Mouse (Mus musculus): ENCODE data around the gene Ugt1a6b. TPM values are rescaled to one million over a fixed set of nuclear protein-coding genes. Genes with fewer than 3 reads are reported as not detected.
A peak's percentile ranks its signal among the peaks of the same experiment; 100 is the strongest.

Gene Ugt1a6b
- polyA plus RNA-seq, 1 experiment from 2014 or later = not detected

- Histone ChIP-seq H3K27me3 (no peaks in the 10 kb centered on the region), H3K9me3 (replicated peaks) (no peaks in the 10 kb centered on the region), H3K4me2 (peak within 1 kb of the TSS; percentile 91), H3K9ac (peak within 1 kb of the TSS; percentile 71), H3K36me3 (no peaks in the 10 kb centered on the region), H3K4me3 (peak within 1 kb of the TSS; percentile 56), H3K27ac (no peak within 1 kb of the TSS), H3K4me1 (replicated peaks) (peaks cover 9% of the 10 kb centered on the region)
- 4% methylated on average over 62 of the region's 62 CpGs for WGBS
- peak; percentile 95 for ATAC-seq (replicated peaks; ENCODE audit: insufficient number of reproducible peaks, insufficient read depth, low FRiP score, low read depth)
Measured at GRCm38 (mm10) chr1:88205294-88205922, 102.4 kb downstream of the Ugt1a6b start, which contains the start of gene Dnajb3. Gene Dnajb3, minus strand, starts transcription at chr1:88205782.

GRCm38 (mm10) chr1:88206843-88207479 is 103.9 kb downstream of the Ugt1a6b start:
- 68% methylated on average over 2 of the region's 2 CpGs for WGBS
- no peak for ATAC-seq (replicated peaks; ENCODE audit: insufficient number of reproducible peaks, insufficient read depth, low FRiP score, low read depth)
- Histone ChIP-seq H3K4me2 (no peak overlapping the region), H3K9ac (no peak overlapping the region), H3K27ac (no peak overlapping the region), H3K4me3 (no peak overlapping the region), H3K4me1 (replicated peaks) (peaks cover 9% of the 10 kb centered on the region), H3K27me3 (no peaks in the 10 kb centered on the region), H3K9me3 (replicated peaks) (peaks cover 7% of the 10 kb centered on the region), H3K36me3 (no peaks in the 10 kb centered on the region)

GRCm38 (mm10) chr1:88211812-88212211 is 108.8 kb downstream of the Ugt1a6b start, which contains the start of gene Ugt1a1:
Gene Ugt1a1, plus strand, starts transcription at chr1:88211959.
- Histone ChIP-seq H3K27ac (no peak within 1 kb of the TSS), H3K4me3 (no peak within 1 kb of the TSS), H3K4me2 (no peak within 1 kb of the TSS), H3K36me3 (no peaks in the 10 kb centered on the region), H3K27me3 (no peaks in the 10 kb centered on the region), H3K9me3 (replicated peaks) (peaks cover 47% of the 10 kb centered on the region), H3K9ac (no peak within 1 kb of the TSS), H3K4me1 (replicated peaks) (no peaks in the 10 kb centered on the region)
- ATAC-seq (replicated peaks; ENCODE audit: insufficient number of reproducible peaks, insufficient read depth, low FRiP score, low read depth) = no peak; the same call in 1 of the 2 replicates
- 61% methylated on average over 8 of the region's 8 CpGs for WGBS

- ATAC-seq (replicated peaks; ENCODE audit: insufficient number of reproducible peaks, insufficient read depth, low FRiP score, low read depth) = peak; percentile 34; the same call in 1 of the 2 replicates
- Histone ChIP-seq H3K9me3 (replicated peaks) (peaks cover 54% of the 10 kb centered on the region), H3K4me1 (replicated peaks) (no peaks in the 10 kb centered on the region), H3K36me3 (no peaks in the 10 kb centered on the region), H3K4me3 (no peak overlapping the region), H3K27ac (no peak overlapping the region), H3K27me3 (no peaks in the 10 kb centered on the region), H3K9ac (no peak overlapping the region), H3K4me2 (no peak overlapping the region)
- 56% methylated on average over 8 of the region's 8 CpGs for WGBS
Measured at GRCm38 (mm10) chr1:88212341-88213045, 109.4 kb downstream of the Ugt1a6b start.

GRCm38 (mm10) chr1:88213061-88213460 is 110.0 kb downstream of the Ugt1a6b start:
- Histone ChIP-seq H3K9ac (no peak overlapping the region), H3K27me3 (no peaks in the 10 kb centered on the region), H3K27ac (no peak overlapping the region), H3K4me3 (no peak overlapping the region), H3K36me3 (no peaks in the 10 kb centered on the region), H3K4me2 (no peak overlapping the region), H3K4me1 (replicated peaks) (no peaks in the 10 kb centered on the region), H3K9me3 (replicated peaks) (peaks cover 56% of the 10 kb centered on the region)
- WGBS = 76% methylated on average over 1 of the region's 1 CpGs
- no peak for ATAC-seq (replicated peaks; ENCODE audit: insufficient number of reproducible peaks, insufficient read depth, low FRiP score, low read depth)

GRCm38 (mm10) chr1:88213766-88214461 is 110.9 kb downstream of the Ugt1a6b start:
- H3K27me3 ChIP-seq = no peaks in the 10 kb centered on the region
- H3K4me3 ChIP-seq = no peak overlapping the region
- H3K36me3 ChIP-seq = no peaks in the 10 kb centered on the region
- H3K9me3 ChIP-seq (replicated peaks) = peaks cover 56% of the 10 kb centered on the region
- no peaks in the 10 kb centered on the region for H3K4me1 ChIP-seq (replicated peaks)
- H3K27ac ChIP-seq = no peak overlapping the region
- no peak overlapping the region for H3K4me2 ChIP-seq
- peak; percentile 7; the same call in 1 of the 2 replicates for ATAC-seq (replicated peaks; ENCODE audit: insufficient number of reproducible peaks, insufficient read depth, low FRiP score, low read depth)
- 70% methylated on average over 2 of the region's 2 CpGs for WGBS
- no peak overlapping the region for H3K9ac ChIP-seq

- 70% methylated on average over 2 of the region's 2 CpGs for WGBS
Measured at GRCm38 (mm10) chr1:88214462-88214952, 111.5 kb downstream of the Ugt1a6b start.

GRCm38 (mm10) chr1:88215466-88216380 is 112.7 kb downstream of the Ugt1a6b start:
- H3K27me3 ChIP-seq = no peaks in the 10 kb centered on the region
- no peaks in the 10 kb centered on the region for H3K4me1 ChIP-seq (replicated peaks)
- peaks cover 56% of the 10 kb centered on the region for H3K9me3 ChIP-seq (replicated peaks)
- no peak overlapping the region for H3K4me3 ChIP-seq
- H3K36me3 ChIP-seq = no peaks in the 10 kb centered on the region
- ATAC-seq (replicated peaks; ENCODE audit: insufficient number of reproducible peaks, insufficient read depth, low FRiP score, low read depth) = no peak
- H3K9ac ChIP-seq = no peak overlapping the region
- WGBS = 63% methylated on average over 10 of the region's 10 CpGs
- H3K4me2 ChIP-seq = no peak overlapping the region
- no peak overlapping the region for H3K27ac ChIP-seq

More at GRCm38 (mm10) chr1:88214462-88214952, 111.5 kb downstream of the Ugt1a6b start:
- Histone ChIP-seq H3K4me3 (no peak overlapping the region), H3K27me3 (no peaks in the 10 kb centered on the region), H3K9me3 (replicated peaks) (peaks cover 56% of the 10 kb centered on the region), H3K27ac (no peak overlapping the region), H3K4me1 (replicated peaks) (no peaks in the 10 kb centered on the region), H3K4me2 (no peak overlapping the region), H3K9ac (no peak overlapping the region), H3K36me3 (no peaks in the 10 kb centered on the region)
- no peak for ATAC-seq (replicated peaks; ENCODE audit: insufficient number of reproducible peaks, insufficient read depth, low FRiP score, low read depth)

GRCm38 (mm10) chr1:88216551-88216950 is 113.5 kb downstream of the Ugt1a6b start:
- H3K36me3 ChIP-seq = no peaks in the 10 kb centered on the region
- peaks cover 53% of the 10 kb centered on the region for H3K9me3 ChIP-seq (replicated peaks)
- H3K4me1 ChIP-seq (replicated peaks) = no peaks in the 10 kb centered on the region
- WGBS = 48% methylated on average over 2 of the region's 2 CpGs
- no peak overlapping the region for H3K27ac ChIP-seq
- H3K27me3 ChIP-seq = no peaks in the 10 kb centered on the region
- no peak for ATAC-seq (replicated peaks; ENCODE audit: insufficient number of reproducible peaks, insufficient read depth, low FRiP score, low read depth)
- H3K4me2 ChIP-seq = no peak overlapping the region
- H3K4me3 ChIP-seq = no peak overlapping the region
- no peak overlapping the region for H3K9ac ChIP-seq

- Histone ChIP-seq H3K27ac (no peak overlapping the region), H3K9me3 (replicated peaks) (peaks cover 47% of the 10 kb centered on the region), H3K36me3 (no peaks in the 10 kb centered on the region), H3K4me1 (replicated peaks) (no peaks in the 10 kb centered on the region), H3K4me2 (no peak overlapping the region), H3K4me3 (no peak overlapping the region), H3K27me3 (no peaks in the 10 kb centered on the region), H3K9ac (no peak overlapping the region)
- no peak for ATAC-seq (replicated peaks; ENCODE audit: insufficient number of reproducible peaks, insufficient read depth, low FRiP score, low read depth)
- 50% methylated on average over 2 of the region's 2 CpGs for WGBS
Measured at GRCm38 (mm10) chr1:88217144-88217543, 114.1 kb downstream of the Ugt1a6b start.
